Mouse (Mus musculus) forebrain, postnatal 0 days (tissue): ENCODE measurements around the gene Borcs7. TPM values are rescaled to one million over a fixed set of nuclear protein-coding genes. Genes with fewer than 3 reads are reported as not detected.
"Not testable (repeated sequence)": the region's sequence is repeated elsewhere in the genome, so short reads cannot be mapped to it uniquely, and the experiment has no call there.

Experiments used
- ATAC-seq: fragments of 200-750 bp; cut with Nextera tagmentation; 2 replicates; pipeline ENCODE4 v1.8.0; 2017; ENCODE audit warnings: mild to moderate bottlenecking, moderate library complexity
- DNase-seq: peaks from one replicate; pipeline ENCODE4 v3.0.0-alpha.2; 2015
- H3K27ac ChIP-seq: fragments of 300-500 bp; sonication (generic); 2 replicates; pipeline ENCODE4 v1.5.1; 2014; ENCODE audit warnings: low read depth, mild to moderate bottlenecking, antibody characterized with exemption, low read length, moderate library complexity, mixed read lengths
- H3K27me3 ChIP-seq: fragments of 300-500 bp; sonication (generic); 2 replicates; pipeline ENCODE4 v1.6.1; 2014; ENCODE audit warnings: mild to moderate bottlenecking, low read length, mixed read lengths; ENCODE audit not compliant: insufficient read depth
- H3K36me3 ChIP-seq: fragments of 300-500 bp; sonication (generic); 2 replicates; pipeline ENCODE4 v1.6.1; 2014; ENCODE audit warnings: mild to moderate bottlenecking, moderate library complexity; ENCODE audit not compliant: insufficient read depth
- H3K4me1 ChIP-seq: fragments of 300-500 bp; sonication (generic); 2 replicates; pipeline ENCODE4 v1.6.1; 2014; ENCODE audit warnings: antibody characterized with exemption; ENCODE audit not compliant: insufficient read depth
- H3K4me2 ChIP-seq: fragments of 300-500 bp; sonication (generic); 2 replicates; pipeline ENCODE4 v1.6.1; 2014; ENCODE audit warnings: low read depth, mild to moderate bottlenecking, moderate library complexity
- H3K4me3 ChIP-seq: fragments of 300-500 bp; sonication (generic); 2 replicates; pipeline ENCODE4 v1.5.1; 2014; ENCODE audit warnings: low read depth, low read length, mixed read lengths
- H3K9ac ChIP-seq: fragments of 300-500 bp; sonication (generic); 2 replicates; pipeline ENCODE4 v1.6.1; 2014; ENCODE audit warnings: mild to moderate bottlenecking
- H3K9me3 ChIP-seq: fragments of 300-500 bp; sonication (generic); 2 replicates; pipeline ENCODE4 v1.6.1; 2016; ENCODE audit warnings: low read length
- CTCF ChIP-seq: sonication (generic); IDR thresholded peaks from 2 replicates; pipeline ENCODE4 v1.5.1; 2016; ENCODE audit warnings: antibody characterized with exemption, control low read depth, low read depth
- whole genome bisulfite sequencing: fragments of 180-500 bp; shearing (Covaris S2); extraction: QIAGEN DNeasy Blood & Tissue Kit; methylation state at CpG from one replicate; pipeline ENCODE4 v1.1.7; 2014; 5-methylcytosine and 5-hydroxymethylcytosine counted together
- polyA plus RNA-seq: library from polyadenylated mRNA; unstranded; fragments of >200 nt; fragmentation: Nextera tagmentation; extraction: Ambion mirVana; gene quantifications from 2 replicates; pipeline ENCODE4 v1.2.1, GENCODE M21; 2015
- total RNA-seq: library from RNA; depleted of rRNA; stranded (reverse); fragments of >200 nt; gene quantifications from 2 replicates; pipeline ENCODE4 v1.2.3, GENCODE M21; 2014

Borcs7 gene
- total and polyA plus RNA-seq, 2 experiments from 2014 or later = 15.2 to 29.5 TPM

GRCm38 (mm10) chr19:46727945-46728540, 38.3 kb downstream of the Borcs7 start:
- no peak for TF ChIP-seq CTCF
- no peaks in the 10 kb centered on the region for H3K36me3 ChIP-seq
- no peaks in the 10 kb centered on the region for H3K9me3 ChIP-seq
- no peaks in the 10 kb centered on the region for H3K4me1 ChIP-seq
- DNase-seq (no peak), ATAC-seq (no peak)
- no peak overlapping the region for H3K4me2 ChIP-seq
- no peak overlapping the region for H3K27ac ChIP-seq
- H3K9ac ChIP-seq = no peak overlapping the region
- H3K27me3 ChIP-seq = no peaks in the 10 kb centered on the region
- WGBS = 89% methylated on average over 11 of the region's 11 CpGs
- no peak overlapping the region for H3K4me3 ChIP-seq

DNA sequence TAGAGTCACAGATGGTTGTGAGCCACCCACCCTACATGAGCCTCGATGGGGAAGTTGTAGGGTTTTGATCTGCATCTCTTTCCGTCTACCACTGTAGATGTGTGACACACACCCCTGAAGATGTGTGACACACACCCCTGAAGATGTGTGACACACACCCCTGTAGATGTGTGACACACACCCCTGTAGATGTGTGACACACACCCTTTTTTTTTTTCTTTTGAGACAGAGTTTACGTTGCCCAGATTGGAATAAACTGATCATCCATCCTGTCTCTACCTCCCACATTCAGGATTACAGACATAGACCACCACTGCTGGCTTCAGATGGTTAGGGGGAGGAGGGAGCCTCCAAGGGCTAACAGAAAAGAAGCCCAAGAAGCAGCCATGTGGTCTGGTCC, 39.2 kb downstream of the Borcs7 start:
- Histone ChIP-seq H3K27me3 (no peaks in the 10 kb centered on the region), H3K9me3 (no peaks in the 10 kb centered on the region), H3K4me2 (no peak overlapping the region), H3K4me3 (no peak overlapping the region), H3K27ac (no peak overlapping the region), H3K36me3 (no peaks in the 10 kb centered on the region), H3K9ac (no peak overlapping the region), H3K4me1 (no peaks in the 10 kb centered on the region)
- ATAC-seq = no peak
- no peak for TF ChIP-seq CTCF
- DNase-seq = no peak
- WGBS = 82% methylated on average over 3 of the region's 3 CpGs

- H3K4me1 ChIP-seq = no peaks in the 10 kb centered on the region
- H3K9ac ChIP-seq = no peak overlapping the region
- H3K27ac ChIP-seq = no peak overlapping the region
- TF ChIP-seq CTCF = no peak
- H3K4me3 ChIP-seq = no peak overlapping the region
- DNase-seq (no peak), ATAC-seq (no peak)
- 91% methylated on average over 10 of the region's 10 CpGs for WGBS
- H3K27me3 ChIP-seq = no peaks in the 10 kb centered on the region
- H3K4me2 ChIP-seq = no peak overlapping the region
- H3K9me3 ChIP-seq = no peaks in the 10 kb centered on the region
- H3K36me3 ChIP-seq = no peaks in the 10 kb centered on the region
Measured at GRCm38 (mm10) chr19:46731351-46731750, 41.6 kb downstream of the Borcs7 start.

DNA sequence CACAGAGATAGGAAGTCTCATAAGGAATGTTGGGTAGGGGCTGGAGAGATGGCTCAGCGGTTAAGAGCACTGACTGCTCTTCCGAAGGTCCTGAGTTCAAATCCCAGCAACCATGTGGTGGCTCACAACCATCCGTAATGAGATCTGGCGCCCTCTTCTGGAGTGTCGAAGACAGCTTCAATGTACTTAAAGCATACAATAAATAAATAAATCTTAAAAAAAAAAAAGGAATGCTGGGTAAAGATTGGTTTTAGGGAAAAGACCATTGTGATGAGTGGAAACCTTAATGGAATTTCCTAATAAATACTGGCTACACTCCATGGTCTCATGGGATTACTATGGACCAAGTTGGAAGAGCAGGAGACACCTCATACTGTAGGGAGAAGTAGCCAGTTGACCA, 43.0 kb downstream of the Borcs7 start:
- ATAC-seq, H3K27ac ChIP-seq, H3K4me3 ChIP-seq, H3K27me3 ChIP-seq, H3K9ac ChIP-seq, DNase-seq, H3K4me1 ChIP-seq, H3K36me3 ChIP-seq, H3K9me3 ChIP-seq, H3K4me2 ChIP-seq: not testable (repeated sequence)
- 93% methylated on average over 5 of the region's 5 CpGs for WGBS

DNA sequence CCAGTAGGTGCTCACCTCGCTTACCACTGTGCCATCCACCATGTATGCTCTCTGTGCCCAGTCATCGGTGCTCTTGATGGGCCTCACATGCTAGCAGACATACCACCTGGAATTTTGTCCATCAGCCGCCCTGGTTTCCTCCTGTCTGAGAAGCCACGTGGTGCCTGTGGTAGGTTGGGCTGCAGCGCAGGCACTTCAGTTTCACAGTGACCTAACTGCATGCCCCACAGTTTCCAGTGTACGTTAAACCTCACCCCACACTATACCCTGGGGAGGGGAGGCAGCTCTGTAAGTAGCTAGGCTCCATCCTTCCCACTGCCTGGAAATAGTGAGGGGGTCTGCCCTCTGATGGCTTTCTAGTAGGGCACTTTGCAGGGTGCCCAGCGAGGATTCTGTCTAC, 43.9 kb downstream of the Borcs7 start:
- Histone ChIP-seq H3K4me3 (no peak overlapping the region), H3K4me2 (no peak overlapping the region), H3K4me1 (no peaks in the 10 kb centered on the region), H3K36me3 (no peaks in the 10 kb centered on the region), H3K27me3 (no peaks in the 10 kb centered on the region), H3K9me3 (no peaks in the 10 kb centered on the region), H3K27ac (no peak overlapping the region), H3K9ac (no peak overlapping the region)
- ATAC-seq (no peak), DNase-seq (no peak)
- 89% methylated on average over 7 of the region's 7 CpGs for WGBS
- TF ChIP-seq CTCF = no peak

DNA sequence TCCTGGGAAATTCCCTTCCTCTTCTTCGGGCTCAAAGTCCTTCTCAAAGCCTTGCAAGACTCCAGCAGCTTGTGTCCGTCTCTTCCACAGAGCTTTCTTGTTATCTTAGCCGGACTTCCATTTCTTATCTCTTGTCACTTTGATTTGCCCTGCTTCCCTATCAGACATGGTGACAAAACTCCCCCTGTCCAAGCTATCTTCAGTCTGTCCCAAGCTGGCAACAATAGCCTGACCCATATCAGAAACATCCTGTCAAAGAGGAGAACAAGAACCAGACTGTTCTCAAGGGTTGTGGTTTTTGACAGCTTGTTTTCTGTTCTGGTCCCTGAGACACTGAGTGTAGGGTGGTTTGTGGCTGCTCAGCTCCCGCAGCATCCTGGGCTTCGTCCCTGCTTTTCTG, 45.5 kb downstream of the Borcs7 start:
- no peak for DNase-seq
- no peak overlapping the region for H3K27ac ChIP-seq

GRCm38 (mm10) chr19:46737106-46737505, 47.4 kb downstream of the Borcs7 start:
- 80% methylated on average over 7 of the region's 7 CpGs for WGBS
- no peak overlapping the region for H3K9ac ChIP-seq
- no peak for DNase-seq
- no peaks in the 10 kb centered on the region for H3K9me3 ChIP-seq
- H3K36me3 ChIP-seq = no peaks in the 10 kb centered on the region
- H3K4me3 ChIP-seq = no peak overlapping the region
- no peak for ATAC-seq
- H3K27ac ChIP-seq = no peak overlapping the region
- TF ChIP-seq CTCF = no peak
- H3K4me1 ChIP-seq = no peaks in the 10 kb centered on the region
- no peaks in the 10 kb centered on the region for H3K27me3 ChIP-seq
- no peak overlapping the region for H3K4me2 ChIP-seq

More for the DNA sequence above, 45.5 kb downstream of the Borcs7 start:
- Histone ChIP-seq H3K9ac (no peak overlapping the region), H3K4me2 (no peak overlapping the region), H3K27me3 (no peaks in the 10 kb centered on the region), H3K4me1 (no peaks in the 10 kb centered on the region), H3K36me3 (no peaks in the 10 kb centered on the region), H3K4me3 (no peak overlapping the region), H3K9me3 (no peaks in the 10 kb centered on the region)
- 70% methylated on average over 5 of the region's 5 CpGs for WGBS
- no peak for ATAC-seq
- TF ChIP-seq CTCF = no peak
